Mouse (Mus musculus): Measurements from ENCODE around the gene Lactbl1.

- TF ChIP-seq GATA1 (IDR thresholded peaks at IDR 0.05; ENCODE audit: borderline replicate concordance, low read length) (no peak), FLI1 (IDR thresholded peaks at IDR 0.05; ENCODE audit: low read length) (no peak)
Measured at GRCm38 (mm10) chr4:136610387-136610856, 12.0 kb upstream of the Lactbl1 start, which contains the start of gene Tex46.

Measured in megakaryocyte, embryonic 14.5 days (primary cell).